In the genomic region with DNA sequence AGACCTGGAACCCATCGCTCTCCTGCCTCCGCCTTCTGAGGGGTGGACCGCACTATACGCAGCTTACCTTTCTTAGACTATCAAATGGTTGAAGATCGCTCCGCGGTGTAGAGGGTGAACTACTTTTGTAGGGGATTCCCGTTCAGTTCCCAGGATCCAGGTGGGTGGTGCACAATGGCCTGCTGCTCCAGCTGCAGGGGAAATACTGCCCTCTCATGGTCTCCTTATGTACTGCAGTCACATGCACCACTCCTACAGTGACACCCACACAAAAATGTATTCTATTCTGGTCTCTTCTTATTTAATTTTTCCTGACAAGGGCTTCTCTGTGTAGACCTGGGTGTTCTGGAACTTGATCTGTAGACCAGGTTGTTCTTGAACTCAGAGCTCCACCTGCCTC, we compare ENCODE assay signal across 9 mouse cellular contexts. TPM values are rescaled to one million over a fixed set of nuclear protein-coding genes. Genes with fewer than 3 reads are reported as not detected.
A peak's percentile ranks its signal among the peaks of the same experiment; 100 is the strongest.
DNase-seq lines count a peak whose midpoint lies in the region; ATAC-seq and TF ChIP-seq lines count a peak whose summit lies in the region.
"Had no signal": no experiment of that assay in that cellular context is flagged by ENCODE, and none has a peak within 500 bp of the region (broad histone marks: within the 10 kb centered on the region; RNA-seq: fewer than 3 reads in every experiment).

Gene Slc7a4, minus strand, starts transcription at position 151 of the 400 bp plus-strand sequence.

- H3K9me3 ChIP-seq in intestine, postnatal 0 days (ENCODE audit: control insufficient read depth) = no peaks in the 10 kb centered on the region
- H3K9me3 ChIP-seq: limb, embryonic 15.5 days had no signal

- no peak within 1 kb of the TSS for H3K27ac ChIP-seq in gastrocnemius, adult 2 months
- H3K27ac ChIP-seq in intestine, postnatal 0 days (ENCODE audit: low read depth, low read length) = no peak within 1 kb of the TSS
- H3K27ac ChIP-seq: limb, embryonic 15.5 days had no signal

- no peaks in the 10 kb centered on the region for H3K4me1 ChIP-seq in intestine, postnatal 0 days (replicated peaks; ENCODE audit: control insufficient read depth, insufficient read depth, low read length)
- H3K4me1 ChIP-seq: limb, embryonic 15.5 days had no signal

- H3K36me3 ChIP-seq in intestine, postnatal 0 days (ENCODE audit: control insufficient read depth, insufficient read depth) = no peaks in the 10 kb centered on the region
- H3K36me3 ChIP-seq: limb, embryonic 15.5 days had no signal

- peak; percentile 60 for TF ChIP-seq CTCF in gastrocnemius, adult 2 months (IDR thresholded peaks at IDR 0.05)
- peak; percentile 80 for TF ChIP-seq CTCF in intestine, postnatal 0 days (IDR thresholded peaks at IDR 0.05; ENCODE audit: low read depth)

- DNase-seq in gastrocnemius, adult 2 months = no peak
- DNase-seq in gastrocnemius, postnatal 10 days = no peak
- DNase-seq in CD4-positive helper T cell, adult 2 months (ENCODE audit: low read depth, low spot score) = peak; percentile 12
- peak; percentile 63 for DNase-seq in embryo, embryonic 11 days
- DNase-seq in urinary bladder, postnatal 25 days (ENCODE audit: low spot score) = no peak
- no peak for DNase-seq in frontal cortex, postnatal 10 days (ENCODE audit: low spot score in 2 of 2)

- no peak within 1 kb of the TSS for H3K4me3 ChIP-seq in gastrocnemius, adult 2 months
- H3K4me3 ChIP-seq in intestine, postnatal 0 days (ENCODE audit: low read depth, low read length) = no peak within 1 kb of the TSS
- H3K4me3 ChIP-seq: limb, embryonic 15.5 days had no signal

- intact Hi-C loops in gastrocnemius, adult 2 months (cut with DNase I) = no loop called here

- H3K9ac ChIP-seq in intestine, postnatal 0 days (ENCODE audit: low read depth, low read length) = no peak within 1 kb of the TSS
- H3K9ac ChIP-seq: limb, embryonic 15.5 days had no signal

- no peak within 1 kb of the TSS for H3K4me2 ChIP-seq in intestine, postnatal 0 days (replicated peaks; ENCODE audit: low read depth)
- H3K4me2 ChIP-seq: limb, embryonic 15.5 days had no signal

- WGBS in intestine, postnatal 0 days = 28% methylated on average over 8 of the region's 8 CpGs

- peak; percentile 38; the same call in 1 of the 2 replicates for ATAC-seq in intestine, postnatal 0 days
- ATAC-seq in megakaryocyte-erythroid progenitor cell, adult 5-6 weeks (replicated peaks; ENCODE audit: low FRiP score, low TSS enrichment, poor library complexity, severe bottlenecking) = peak; percentile 77; the same call in 1 of the 2 replicates

- H3K27me3 ChIP-seq in intestine, postnatal 0 days (replicated peaks; ENCODE audit: control insufficient read depth, insufficient read depth, low read length) = no peaks in the 10 kb centered on the region
- H3K27me3 ChIP-seq: limb, embryonic 15.5 days had no signal

RNA-seq across cellular contexts. Expression of gene Slc7a4, which starts in this region (rescaled TPM):
- total RNA-seq in gastrocnemius, adult 2 months (2021) = under 1 TPM in 1 of 2 experiments, not detected in 1; 0.22 TPM
- total RNA-seq in gastrocnemius, postnatal 10 days (2021) = 1 to 10 TPM; 1.6 to 2.7 TPM
- polyA plus RNA-seq in intestine, postnatal 0 days (2015; fragmentation: Nextera tagmentation; extraction: Ambion mirVana) = 28.3 and 31.0 TPM in 2 replicates
- 10.8 and 13.9 TPM in 2 replicates for total RNA-seq in megakaryocyte-erythroid progenitor cell, adult 5-6 weeks (2014; fragmentation: Nextera tagmentation)
- total RNA-seq in megakaryocyte-erythroid progenitor cell, adult 5-6 weeks (2017) = 5.2 and 7.6 TPM in 2 replicates

Comparison
In these comparisons a context has a peak if more than half of its experiments do, and no peak if none do; other contexts are left out.
1. DNase-seq: peak in CD4-positive helper T cell, adult 2 months (single experiment) and embryo, embryonic 11 days (single experiment); none in gastrocnemius, adult 2 months (single experiment), gastrocnemius, postnatal 10 days (single experiment), urinary bladder, postnatal 25 days (single experiment) and frontal cortex, postnatal 10 days (0 of 2).